Mouse (Mus musculus) lung, postnatal 0 days (tissue): ENCODE measurements around the gene Smg6.
A peak's percentile ranks its signal among the peaks of the same experiment; 100 is the strongest.

ENCODE experiments used
- CTCF ChIP-seq: IDR thresholded peaks from 2 replicates; pipeline ENCODE4 v1.5.1; 2016; ENCODE audit warnings: antibody characterized with exemption, mild to moderate bottlenecking
- EP300 ChIP-seq: IDR thresholded peaks from 2 replicates; pipeline ENCODE4 v1.6.1; 2016; ENCODE audit warnings: antibody characterized with exemption, mild to moderate bottlenecking, control low read depth

- TF ChIP-seq CTCF (no peak), EP300 (peak; percentile 77)
These were observed 108.0 kb downstream of the Smg6 start for GRCm38 (mm10) chr11:75033581-75034067.
